Mouse (Mus musculus): ENCODE results near the gene Fam208b.

The Fam208b gene

DNA sequence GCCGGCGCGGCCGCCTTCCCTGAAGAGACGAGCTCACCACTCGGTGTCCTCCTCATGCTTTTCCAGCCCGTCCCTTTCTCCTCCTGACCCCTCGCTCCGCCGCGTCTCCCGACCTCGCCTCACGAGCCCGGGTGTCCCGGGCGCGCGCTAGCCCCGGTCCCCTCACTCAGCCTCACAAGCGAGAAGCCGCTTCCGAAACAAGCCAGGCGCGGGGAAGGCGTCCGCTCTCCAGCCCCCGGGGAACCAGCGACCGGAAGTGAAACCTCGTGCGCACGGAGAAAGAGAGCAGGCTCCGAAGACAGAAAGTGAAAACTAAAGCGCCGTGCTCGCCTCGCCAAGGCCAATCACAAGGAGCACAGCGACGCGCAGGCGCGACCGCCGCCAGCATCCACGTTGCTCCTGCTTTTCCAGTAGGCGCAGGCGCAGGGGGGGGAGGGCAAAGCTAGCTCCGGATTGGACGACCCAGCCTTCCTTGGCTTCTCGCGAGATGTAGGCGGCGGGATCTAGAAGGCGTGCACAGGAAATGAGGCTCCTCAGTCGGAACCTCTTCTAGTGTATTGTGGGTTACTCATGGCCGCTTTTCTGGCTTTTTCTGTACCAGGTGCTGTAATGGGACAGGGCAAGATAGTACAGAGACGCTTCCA, at the start of gene Fam208b:
Gene Fam208b (minus strand): TSS at position 314 of the 644 bp plus-strand sequence.
- peak; percentile 96 for DNase-seq (ENCODE audit: low read depth, low spot score)

GRCm38 (mm10) chr13:3659163-3660160, 48.6 kb upstream of the Fam208b start:
- no peak for DNase-seq (ENCODE audit: low read depth, low spot score)

- DNase-seq (ENCODE audit: low read depth, low spot score) = no peak
Observed at GRCm38 (mm10) chr13:3654432-3654831, 43.5 kb upstream of the Fam208b start.

DNA sequence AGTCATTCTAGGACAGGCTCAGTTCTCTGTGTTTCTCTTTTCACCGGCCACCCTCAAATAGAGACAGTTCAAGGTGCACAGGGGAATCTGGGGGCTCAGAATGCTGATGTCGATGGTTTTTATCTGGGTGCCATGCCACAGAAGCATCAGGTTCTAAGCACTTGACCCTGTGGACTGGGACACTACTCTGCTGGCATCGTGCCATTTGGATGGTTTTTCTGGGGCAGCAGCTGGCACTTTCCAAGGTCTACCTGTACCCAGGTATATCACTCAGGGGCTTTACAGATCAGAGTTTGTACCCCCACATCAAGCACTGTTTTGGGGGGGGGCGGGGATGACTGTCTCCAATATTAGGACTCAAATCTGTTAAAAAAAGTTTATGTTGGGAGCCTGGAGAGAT, 39.7 kb upstream of the Fam208b start:
- DNase-seq (ENCODE audit: low read depth, low spot score) = no peak

GRCm38 (mm10) chr13:3646566-3646965, 35.7 kb upstream of the Fam208b start:
- no peak for DNase-seq (ENCODE audit: low read depth, low spot score)

- DNase-seq (ENCODE audit: low read depth, low spot score) = no peak
Observed at GRCm38 (mm10) chr13:3645919-3646318, 35.0 kb upstream of the Fam208b start.

DNA sequence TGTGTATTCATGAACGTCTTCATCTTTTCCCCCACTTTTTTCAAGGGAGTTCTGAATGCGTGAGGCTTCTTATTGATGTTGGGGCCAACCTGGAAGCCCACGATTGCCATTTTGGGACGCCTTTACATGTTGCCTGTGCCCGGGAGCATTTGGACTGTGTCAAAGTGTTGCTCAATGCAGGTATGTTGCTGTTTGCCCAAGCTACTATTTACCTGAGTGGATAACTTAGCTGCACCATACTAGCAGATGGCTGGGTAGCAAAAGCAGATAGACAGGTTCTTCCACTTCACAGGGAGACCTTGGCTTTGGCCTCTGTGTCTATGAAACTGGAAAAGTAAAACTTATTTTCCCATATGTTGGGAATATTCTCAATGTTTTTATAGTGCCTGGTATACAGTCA, 34.0 kb upstream of the Fam208b start:
- DNase-seq (ENCODE audit: low read depth, low spot score) = no peak

- DNase-seq (ENCODE audit: low read depth, low spot score) = no peak
Observed at GRCm38 (mm10) chr13:3642538-3642937, 31.6 kb upstream of the Fam208b start.

DNA sequence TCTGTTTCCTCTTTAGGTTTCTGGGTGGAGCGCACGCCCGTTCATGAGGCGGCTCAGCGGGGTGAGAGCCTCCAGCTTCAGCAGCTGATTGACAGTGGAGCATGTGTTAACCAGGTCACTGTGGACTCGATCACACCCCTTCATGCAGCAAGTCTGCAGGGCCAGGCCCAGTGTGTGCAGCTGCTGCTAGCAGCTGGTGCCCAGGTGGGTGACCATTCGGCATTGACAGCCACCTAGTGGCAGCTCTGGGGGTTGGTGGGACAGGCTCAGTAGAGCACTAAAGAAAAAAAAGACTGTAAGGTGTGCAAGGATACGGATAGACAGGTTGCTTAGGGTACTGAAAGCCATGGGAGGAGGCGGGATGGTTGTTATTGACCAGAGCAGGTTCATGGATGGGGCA, 31.1 kb upstream of the Fam208b start:
- no peak for DNase-seq (ENCODE audit: low read depth, low spot score)

DNA sequence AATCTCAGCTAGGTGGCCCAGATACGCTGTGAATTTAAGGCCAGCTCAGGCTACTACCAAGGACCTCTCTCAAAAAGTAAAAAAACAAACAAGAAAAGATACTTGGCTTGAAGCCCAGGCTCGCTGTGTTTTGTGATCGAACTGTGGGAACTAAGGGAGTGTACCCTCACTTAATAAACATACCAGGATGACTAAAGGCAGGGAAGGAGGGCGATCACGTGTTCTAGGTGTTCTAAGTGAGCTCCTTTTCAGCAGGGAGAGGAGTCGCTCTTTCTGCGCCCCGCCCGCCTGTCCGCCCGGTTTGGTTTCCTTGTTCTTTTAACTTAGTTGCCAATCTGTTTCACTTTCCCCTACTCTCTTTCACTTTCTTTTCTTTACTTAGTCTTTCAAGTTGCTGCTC, 25.9 kb upstream of the Fam208b start:
- DNase-seq (ENCODE audit: low read depth, low spot score) = no peak

- DNase-seq (ENCODE audit: low read depth, low spot score) = no peak
Observed at GRCm38 (mm10) chr13:3635076-3635475, 24.2 kb upstream of the Fam208b start.

DNA sequence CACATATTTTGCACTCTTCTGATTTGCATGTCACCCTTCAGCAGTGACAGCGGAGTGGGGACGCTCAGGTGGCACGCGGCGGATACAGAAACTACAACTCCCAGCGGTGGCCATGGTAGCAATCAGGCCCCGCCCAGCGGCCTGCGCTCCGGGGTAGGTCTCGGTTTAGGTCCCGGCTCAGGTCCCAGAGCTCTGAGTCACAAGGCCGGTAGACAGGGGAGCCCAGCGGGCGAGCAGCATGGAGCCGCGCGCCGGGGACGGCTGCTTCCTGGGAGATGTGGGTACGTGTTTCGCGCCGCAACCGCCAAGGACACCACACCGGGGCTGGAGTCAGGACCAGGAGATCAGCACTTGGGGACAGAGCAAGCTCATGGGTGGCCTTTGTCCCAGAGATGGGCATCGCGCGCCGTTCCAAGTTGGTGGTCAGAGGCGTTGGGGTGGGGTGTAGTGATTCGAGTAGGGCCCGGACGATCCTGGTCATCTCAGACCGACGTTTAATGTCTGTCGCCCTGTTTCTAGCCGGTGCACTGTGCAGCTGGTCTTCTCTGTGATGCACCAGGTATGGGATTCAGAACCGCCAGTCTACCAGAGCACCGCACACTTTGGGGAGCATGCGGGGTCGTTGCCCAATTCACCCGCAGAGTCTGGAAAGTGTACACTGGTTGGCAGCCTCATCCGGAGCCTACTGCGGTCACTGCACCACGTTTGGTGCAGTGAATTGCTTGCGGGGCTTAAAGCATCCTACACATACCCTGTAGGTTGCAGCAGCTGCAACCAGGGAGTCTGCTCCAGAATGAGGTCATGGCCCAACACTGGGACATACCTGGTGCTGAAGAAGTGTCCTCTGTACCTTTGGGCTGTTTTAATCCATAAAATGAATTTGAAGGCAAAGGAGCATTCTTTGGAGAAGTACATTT, 23.2 kb upstream of the Fam208b start, which contains the start of gene Asb13:
Gene Asb13 (plus strand): TSS at position 138 of the 917 bp plus-strand sequence.
- DNase-seq (ENCODE audit: low read depth, low spot score) = peak; percentile 66

DNA sequence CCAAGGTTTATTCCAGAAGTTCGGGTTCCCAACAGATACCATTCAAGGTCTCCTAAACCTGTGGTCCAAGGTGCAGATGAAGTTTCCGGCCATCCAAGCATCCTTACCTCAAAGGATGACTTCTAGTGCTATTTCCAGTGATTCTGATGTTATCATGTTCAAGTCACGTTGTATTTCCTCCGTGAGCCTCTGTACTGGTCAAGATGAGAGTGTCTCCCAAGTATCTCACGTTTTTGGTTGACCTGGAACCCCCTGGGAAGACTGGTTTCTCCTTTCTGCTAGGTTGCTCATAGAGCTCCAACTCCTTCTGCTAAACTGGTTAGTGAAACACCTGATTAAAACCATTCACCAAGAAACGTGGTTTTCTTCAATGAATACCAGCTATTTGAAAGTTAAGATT, 22.2 kb upstream of the Fam208b start:
- no peak for DNase-seq (ENCODE audit: low read depth, low spot score)

DNA sequence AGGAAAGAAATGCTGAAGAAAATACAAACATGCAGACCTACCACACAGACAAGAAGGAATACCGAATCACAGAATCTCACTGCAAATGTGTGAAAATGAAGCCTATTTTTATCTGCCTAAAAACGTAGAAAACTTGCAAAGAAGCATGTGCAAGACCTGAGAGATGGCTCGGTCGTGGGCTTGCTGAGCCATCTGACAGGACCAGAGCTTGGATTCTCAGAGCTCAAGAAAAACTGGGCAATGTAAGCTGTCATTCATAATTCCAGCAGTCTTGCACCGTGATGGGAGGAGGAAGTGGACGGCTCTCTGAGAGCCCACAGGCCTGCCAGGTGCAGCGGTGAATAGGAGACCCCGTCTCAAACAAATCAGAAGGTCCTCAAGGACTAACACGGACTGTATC, 21.6 kb upstream of the Fam208b start:
- no peak for DNase-seq (ENCODE audit: low read depth, low spot score)

- no peak for DNase-seq (ENCODE audit: low read depth, low spot score)
Observed at GRCm38 (mm10) chr13:3628102-3628501, 17.2 kb upstream of the Fam208b start.

GRCm38 (mm10) chr13:3627139-3627538, 16.2 kb upstream of the Fam208b start:
- DNase-seq (ENCODE audit: low read depth, low spot score) = no peak

- no peak for DNase-seq (ENCODE audit: low read depth, low spot score)
Observed at GRCm38 (mm10) chr13:3610118-3610794, 652 bp downstream of the Fam208b start.

DNA sequence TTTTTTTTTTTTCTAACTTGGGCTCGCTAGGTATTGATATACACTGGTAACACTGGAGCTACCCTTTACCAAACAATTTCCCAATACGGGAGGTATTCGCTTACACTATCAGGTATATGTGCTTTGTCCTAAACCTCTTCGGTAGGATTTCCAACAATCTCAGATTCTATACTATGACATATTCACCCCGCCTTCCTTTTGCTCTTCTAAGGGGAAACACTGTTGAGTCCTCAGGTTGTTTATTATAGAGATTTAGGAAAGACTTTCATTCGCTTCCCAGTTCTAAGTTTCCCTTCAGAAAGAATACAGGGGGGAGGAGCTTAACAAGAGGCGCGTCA, 1.2 kb downstream of the Fam208b start:
- DNase-seq (ENCODE audit: low read depth, low spot score) = no peak

DNA sequence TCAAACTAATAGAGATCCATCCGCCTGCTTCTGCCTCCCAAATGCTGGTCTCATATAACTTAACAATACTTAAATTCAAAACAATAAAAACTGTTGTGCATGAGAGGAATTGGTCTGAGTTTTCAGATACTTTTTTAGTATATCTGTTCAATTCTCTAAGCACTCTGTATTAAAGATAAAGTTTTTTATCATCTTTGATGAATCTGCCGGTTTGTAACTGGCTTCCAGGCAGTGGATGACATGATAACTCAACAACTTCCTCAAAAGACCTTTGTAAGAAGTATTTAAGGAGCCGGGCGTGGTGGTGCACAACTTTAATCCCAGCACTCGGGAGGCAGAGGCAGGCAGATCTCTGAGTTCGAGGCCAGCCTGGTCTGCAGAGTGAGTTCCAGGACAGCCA, 14.7 kb downstream of the Fam208b start:
- DNase-seq (ENCODE audit: low read depth, low spot score) = no peak

DNA sequence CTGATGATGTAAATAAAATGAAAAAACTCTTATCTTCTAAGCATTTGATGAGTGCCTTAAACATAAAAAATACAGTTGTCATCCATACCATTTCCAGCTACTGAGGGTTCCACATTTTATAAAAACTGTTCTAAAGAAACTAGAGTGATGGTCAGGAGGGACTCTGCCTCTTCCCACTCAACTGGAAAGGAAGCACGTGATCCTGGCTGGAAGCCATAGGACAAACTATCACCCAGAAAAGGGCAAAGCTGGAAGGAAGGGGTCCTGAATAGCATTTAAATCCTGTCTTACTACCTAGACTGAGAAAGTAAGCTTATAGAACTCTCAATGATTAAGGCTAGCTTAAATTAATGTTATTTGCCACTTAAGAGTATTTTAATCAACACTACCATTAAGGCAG, 16.6 kb downstream of the Fam208b start:
- DNase-seq (ENCODE audit: low read depth, low spot score) = no peak

DNA sequence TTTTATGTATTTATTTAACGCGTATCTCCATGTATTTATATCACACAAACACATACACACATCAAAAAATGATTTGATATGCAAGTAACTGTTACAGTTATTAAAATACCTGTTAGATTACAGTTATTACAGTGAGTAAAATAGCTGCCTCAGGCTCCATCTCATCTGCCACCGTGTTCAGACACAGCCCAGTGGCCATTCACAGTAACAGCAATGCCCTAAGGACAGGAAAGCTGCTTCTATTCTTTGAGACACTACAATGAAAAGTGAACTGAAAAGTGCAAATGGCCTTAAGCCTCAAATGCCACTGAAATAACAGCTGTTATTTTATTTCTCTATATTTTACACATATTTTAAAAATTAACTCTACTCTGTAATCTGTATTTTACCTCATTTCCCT, 20.1 kb downstream of the Fam208b start:
- DNase-seq (ENCODE audit: low read depth, low spot score) = no peak

Measured in embryo, embryonic 11.5 days (tissue).